Mouse (Mus musculus): ENCODE measurements around the gene Zmiz1. TPM values are rescaled to one million over a fixed set of nuclear protein-coding genes. Genes with fewer than 3 reads are reported as not detected.

Gene Zmiz1
- polyA plus RNA-seq, 1 experiment from 2014 or later, result 4.3 TPM

DNA sequence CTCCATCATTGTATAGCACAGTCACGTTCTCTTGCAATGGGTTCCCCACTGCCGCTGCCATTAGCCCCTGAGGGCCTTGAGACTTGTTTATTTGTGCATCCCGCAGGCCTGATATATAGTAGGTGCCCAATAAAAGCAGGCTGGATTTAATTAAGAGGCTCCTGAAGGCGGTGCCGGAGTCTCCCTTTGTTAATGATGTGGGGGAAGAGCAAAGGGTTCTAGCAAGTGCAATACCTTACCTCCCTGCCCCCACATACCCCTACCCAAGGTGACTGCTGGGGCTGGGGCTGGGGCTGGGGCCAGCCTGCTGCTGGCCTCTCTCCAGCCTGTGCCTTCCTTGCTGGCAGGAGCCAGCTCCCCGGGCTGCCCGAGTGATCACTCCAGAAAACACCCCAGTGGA is 39.4 kb downstream of the Zmiz1 start:
- WGBS (ENCODE audit: insufficient replicate concordance), result 81% methylated on average over 7 of the region's 7 CpGs
- Histone ChIP-seq H3K9ac (replicated peaks) (no peak overlapping the region), H3K9me3 (ENCODE audit: low read length) (no peaks in the 10 kb centered on the region), H3K4me3 (ENCODE audit: low read depth, low read length) (no peak overlapping the region), H3K27me3 (ENCODE audit: insufficient read depth, low read length) (no peaks in the 10 kb centered on the region), H3K4me1 (ENCODE audit: insufficient read depth) (peaks cover 64% of the 10 kb centered on the region), H3K4me2 (ENCODE audit: low read depth, low read length) (no peak overlapping the region), H3K36me3 (replicated peaks; ENCODE audit: insufficient read depth, low read length) (peaks cover 6% of the 10 kb centered on the region), H3K27ac (ENCODE audit: low read depth) (no peak overlapping the region)
- no peak for DNase-seq
- ATAC-seq, result no peak
- no peak for TF ChIP-seq CTCF (IDR thresholded peaks at IDR 0.05; ENCODE audit: low read depth)
- TF ChIP-seq EP300 (IDR thresholded peaks at IDR 0.05; ENCODE audit: low read depth), result no peak

GRCm38 (mm10) chr14:25499526-25499925 is 40.5 kb downstream of the Zmiz1 start:
- Histone ChIP-seq H3K9me3 (ENCODE audit: low read length) (no peaks in the 10 kb centered on the region), H3K4me3 (ENCODE audit: low read depth, low read length) (no peak overlapping the region), H3K4me1 (ENCODE audit: insufficient read depth) (peaks cover 61% of the 10 kb centered on the region), H3K9ac (replicated peaks) (no peak overlapping the region), H3K27ac (ENCODE audit: low read depth) (no peak overlapping the region), H3K36me3 (replicated peaks; ENCODE audit: insufficient read depth, low read length) (peaks cover 16% of the 10 kb centered on the region), H3K27me3 (ENCODE audit: insufficient read depth, low read length) (no peaks in the 10 kb centered on the region), H3K4me2 (ENCODE audit: low read depth, low read length) (no peak overlapping the region)
- no peak for TF ChIP-seq EP300 (IDR thresholded peaks at IDR 0.05; ENCODE audit: low read depth)
- no peak for TF ChIP-seq CTCF (IDR thresholded peaks at IDR 0.05; ENCODE audit: low read depth)
- WGBS (ENCODE audit: insufficient replicate concordance), result 64% methylated on average over 3 of the region's 3 CpGs
- ATAC-seq (no peak), DNase-seq (no peak)

- Histone ChIP-seq H3K9ac (replicated peaks) (no peak overlapping the region), H3K4me2 (ENCODE audit: low read depth, low read length) (no peak overlapping the region), H3K9me3 (ENCODE audit: low read length) (no peaks in the 10 kb centered on the region), H3K36me3 (replicated peaks; ENCODE audit: insufficient read depth, low read length) (peaks cover 16% of the 10 kb centered on the region), H3K27me3 (ENCODE audit: insufficient read depth, low read length) (no peaks in the 10 kb centered on the region), H3K4me3 (ENCODE audit: low read depth, low read length) (no peak overlapping the region), H3K4me1 (ENCODE audit: insufficient read depth) (peaks cover 63% of the 10 kb centered on the region), H3K27ac (ENCODE audit: low read depth) (no peak overlapping the region)
- DNase-seq, result no peak
- ATAC-seq, result no peak
- WGBS (ENCODE audit: insufficient replicate concordance), result 35% methylated on average over 3 of the region's 3 CpGs
- TF ChIP-seq CTCF (IDR thresholded peaks at IDR 0.05; ENCODE audit: low read depth) (no peak), EP300 (IDR thresholded peaks at IDR 0.05; ENCODE audit: low read depth) (no peak)
These were observed 41.6 kb downstream of the Zmiz1 start for GRCm38 (mm10) chr14:25500511-25501120.

DNA sequence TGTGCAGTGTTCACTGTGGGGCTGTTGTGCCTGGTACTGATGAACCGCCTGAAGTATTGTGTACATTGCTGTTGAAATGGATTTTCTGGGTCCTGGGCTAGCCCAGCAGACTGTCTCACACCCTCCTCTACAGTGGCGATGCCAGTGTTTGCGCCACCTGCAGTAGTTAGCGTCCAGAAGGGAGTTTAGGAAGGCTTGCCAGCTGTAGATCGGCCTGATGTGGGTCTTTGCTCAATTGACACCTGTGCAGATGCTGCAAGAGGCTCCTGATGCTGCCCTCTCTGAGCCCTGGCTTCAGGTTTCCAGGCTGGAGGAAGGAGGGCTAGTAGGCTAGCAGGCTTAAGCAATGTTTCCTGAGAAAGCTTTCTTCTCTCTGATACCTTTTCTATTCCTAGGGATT is 42.5 kb downstream of the Zmiz1 start:
- H3K4me2 ChIP-seq (ENCODE audit: low read depth, low read length), result no peak overlapping the region
- peaks cover 63% of the 10 kb centered on the region for H3K4me1 ChIP-seq (ENCODE audit: insufficient read depth)
- no peak overlapping the region for H3K9ac ChIP-seq (replicated peaks)
- no peak overlapping the region for H3K27ac ChIP-seq (ENCODE audit: low read depth)
- no peak for ATAC-seq
- peaks cover 16% of the 10 kb centered on the region for H3K36me3 ChIP-seq (replicated peaks; ENCODE audit: insufficient read depth, low read length)
- no peak for DNase-seq
- H3K4me3 ChIP-seq (ENCODE audit: low read depth, low read length), result no peak overlapping the region
- H3K9me3 ChIP-seq (ENCODE audit: low read length), result no peaks in the 10 kb centered on the region
- H3K27me3 ChIP-seq (ENCODE audit: insufficient read depth, low read length), result no peaks in the 10 kb centered on the region
- WGBS (ENCODE audit: insufficient replicate concordance), result 75% methylated on average over 5 of the region's 5 CpGs
- no peak for TF ChIP-seq EP300 (IDR thresholded peaks at IDR 0.05; ENCODE audit: low read depth)
- TF ChIP-seq CTCF (IDR thresholded peaks at IDR 0.05; ENCODE audit: low read depth), result no peak

DNA sequence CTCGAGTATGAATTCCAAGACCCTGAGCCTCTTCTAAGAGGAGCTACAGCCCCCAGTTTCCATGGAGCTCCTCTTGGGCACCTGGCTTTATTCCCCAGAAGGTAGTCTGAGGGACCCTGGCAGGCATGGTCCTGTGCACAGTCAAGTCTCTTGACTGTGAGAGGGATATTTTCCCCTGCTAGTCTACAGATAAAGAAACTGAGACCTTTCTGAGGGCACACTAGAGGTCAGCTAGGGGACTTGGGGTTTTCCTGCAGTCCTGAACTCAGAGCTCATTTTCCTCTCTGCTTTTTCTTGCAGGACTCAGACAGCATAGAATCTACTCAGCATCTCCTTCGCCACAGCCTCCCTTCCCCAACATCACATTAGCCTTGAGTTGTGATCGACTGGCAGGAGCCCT is 43.4 kb downstream of the Zmiz1 start:
- H3K27me3 ChIP-seq (ENCODE audit: insufficient read depth, low read length), result no peaks in the 10 kb centered on the region
- TF ChIP-seq CTCF (IDR thresholded peaks at IDR 0.05; ENCODE audit: low read depth), result no peak
- TF ChIP-seq EP300 (IDR thresholded peaks at IDR 0.05; ENCODE audit: low read depth), result no peak
- H3K4me1 ChIP-seq (ENCODE audit: insufficient read depth), result peaks cover 59% of the 10 kb centered on the region
- no peak overlapping the region for H3K4me3 ChIP-seq (ENCODE audit: low read depth, low read length)
- peaks cover 16% of the 10 kb centered on the region for H3K36me3 ChIP-seq (replicated peaks; ENCODE audit: insufficient read depth, low read length)
- no peak for DNase-seq
- no peak overlapping the region for H3K4me2 ChIP-seq (ENCODE audit: low read depth, low read length)
- no peak overlapping the region for H3K9ac ChIP-seq (replicated peaks)
- 73% methylated on average over 3 of the region's 3 CpGs for WGBS (ENCODE audit: insufficient replicate concordance)
- no peaks in the 10 kb centered on the region for H3K9me3 ChIP-seq (ENCODE audit: low read length)
- H3K27ac ChIP-seq (ENCODE audit: low read depth), result no peak overlapping the region
- no peak for ATAC-seq

DNA sequence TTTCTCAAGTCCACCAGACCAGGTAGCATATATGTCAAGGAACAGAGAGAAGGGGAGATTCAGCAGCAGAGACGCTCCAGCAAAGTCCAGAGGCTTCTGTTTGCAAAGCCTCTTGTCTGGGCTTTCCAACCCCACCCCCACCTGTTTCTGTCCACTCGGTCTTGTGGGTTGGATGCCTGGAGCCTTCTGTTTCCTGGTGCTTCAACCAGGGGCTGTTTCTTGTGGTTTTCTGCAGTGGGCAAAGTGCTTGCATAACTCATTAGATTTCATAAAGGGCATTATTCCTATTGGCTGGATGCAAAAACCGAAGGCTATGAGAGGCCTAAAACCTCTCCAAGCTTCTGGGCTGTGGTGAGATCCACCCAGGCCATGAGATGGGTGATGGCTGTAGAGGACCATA is 45.3 kb downstream of the Zmiz1 start:
- TF ChIP-seq CTCF (IDR thresholded peaks at IDR 0.05; ENCODE audit: low read depth) (no peak), EP300 (IDR thresholded peaks at IDR 0.05; ENCODE audit: low read depth) (no peak)
- Histone ChIP-seq H3K4me2 (ENCODE audit: low read depth, low read length) (no peak overlapping the region), H3K9me3 (ENCODE audit: low read length) (no peaks in the 10 kb centered on the region), H3K4me3 (ENCODE audit: low read depth, low read length) (no peak overlapping the region), H3K27me3 (ENCODE audit: insufficient read depth, low read length) (no peaks in the 10 kb centered on the region), H3K4me1 (ENCODE audit: insufficient read depth) (peaks cover 58% of the 10 kb centered on the region), H3K27ac (ENCODE audit: low read depth) (0 out of 2 replicates have a peak overlapping the region, but pooled peaks have one; percentile 55), H3K36me3 (replicated peaks; ENCODE audit: insufficient read depth, low read length) (peaks cover 16% of the 10 kb centered on the region), H3K9ac (replicated peaks) (no peak overlapping the region)
- ATAC-seq (no peak), DNase-seq (no peak)
- 43% methylated on average over 3 of the region's 3 CpGs for WGBS (ENCODE audit: insufficient replicate concordance)
